Mouse (Mus musculus) heart, adult 11 months (tissue): ENCODE data around the gene 2410131K14Rik.

Source experiments
- DNase-seq: peaks from one replicate; pipeline ENCODE4 v3.0.0; 2022

The 2410131K14Rik gene

GRCm38 (mm10) chr5:118244606-118245443 lies at the start of gene 2410131K14Rik, which contains the start of gene Rnft2:
Gene 2410131K14Rik (plus strand): TSS chr5:118245227.
Gene Rnft2 (minus strand): TSS chr5:118245116.
- peak; percentile 100 for DNase-seq

- DNase-seq, result no peak
These were observed 47.6 kb upstream of the 2410131K14Rik start for GRCm38 (mm10) chr5:118197421-118197820.

- DNase-seq, result peak; percentile 92
These were observed 45.4 kb upstream of the 2410131K14Rik start for GRCm38 (mm10) chr5:118199670-118200069.

GRCm38 (mm10) chr5:118204675-118205440 lies 40.2 kb upstream of the 2410131K14Rik start:
- DNase-seq, result no peak

GRCm38 (mm10) chr5:118205852-118206251 lies 39.2 kb upstream of the 2410131K14Rik start:
- DNase-seq, result no peak

GRCm38 (mm10) chr5:118214012-118214411 lies 31.0 kb upstream of the 2410131K14Rik start:
- DNase-seq, result no peak

- peak; percentile 97 for DNase-seq
These were observed 30.4 kb upstream of the 2410131K14Rik start for GRCm38 (mm10) chr5:118214418-118215154.

GRCm38 (mm10) chr5:118217410-118217809 lies 27.6 kb upstream of the 2410131K14Rik start:
- DNase-seq, result peak; percentile 97

GRCm38 (mm10) chr5:118223142-118223757 lies 21.8 kb upstream of the 2410131K14Rik start:
- DNase-seq, result no peak

- DNase-seq, result no peak
These were observed 14.9 kb upstream of the 2410131K14Rik start for GRCm38 (mm10) chr5:118230071-118230611.

GRCm38 (mm10) chr5:118236891-118237290 lies 8.1 kb upstream of the 2410131K14Rik start:
- no peak for DNase-seq

- DNase-seq, result peak; percentile 98
These were observed 5.4 kb upstream of the 2410131K14Rik start for GRCm38 (mm10) chr5:118239671-118240070.

GRCm38 (mm10) chr5:118245606-118246308 lies 730 bp downstream of the 2410131K14Rik start:
- DNase-seq, result peak; percentile 92

- DNase-seq, result no peak
These were observed 2.4 kb downstream of the 2410131K14Rik start for GRCm38 (mm10) chr5:118247378-118247777.

- peak; percentile 90 for DNase-seq
These were observed 6.0 kb downstream of the 2410131K14Rik start for GRCm38 (mm10) chr5:118250987-118251386.

GRCm38 (mm10) chr5:118253551-118253950 lies 8.5 kb downstream of the 2410131K14Rik start:
- DNase-seq, result no peak

- no peak for DNase-seq
These were observed 12.0 kb downstream of the 2410131K14Rik start for GRCm38 (mm10) chr5:118256981-118257380.

GRCm38 (mm10) chr5:118259152-118259551 lies 14.1 kb downstream of the 2410131K14Rik start:
- DNase-seq, result no peak

- no peak for DNase-seq
These were observed 14.6 kb downstream of the 2410131K14Rik start for GRCm38 (mm10) chr5:118259636-118260035.

GRCm38 (mm10) chr5:118260055-118260454 lies 15.0 kb downstream of the 2410131K14Rik start:
- no peak for DNase-seq

GRCm38 (mm10) chr5:118260642-118261041 lies 15.6 kb downstream of the 2410131K14Rik start:
- DNase-seq, result no peak
